Mouse (Mus musculus) midbrain, embryonic 13.5 days (tissue): ENCODE results near the gene Immp2l. TPM values are rescaled to one million over a fixed set of nuclear protein-coding genes. Genes with fewer than 3 reads are reported as not detected.
"Not testable (repeated sequence)": the region's sequence is repeated elsewhere in the genome, so short reads cannot be mapped to it uniquely, and the experiment has no call there.

Source experiments
- ATAC-seq: fragments of 200-750 bp; cut with Nextera tagmentation; 2 replicates; pipeline ENCODE4 v1.8.0; 2017; ENCODE audit warnings: mild to moderate bottlenecking, moderate TSS enrichment, moderate library complexity
- H3K27ac ChIP-seq: fragments of 300-500 bp; sonication (generic); 2 replicates; pipeline ENCODE4 v1.5.1; 2015; ENCODE audit warnings: inconsistent platforms, mild to moderate bottlenecking, moderate library complexity
- H3K27me3 ChIP-seq: fragments of 300-500 bp; sonication (generic); 2 replicates; pipeline ENCODE4 v1.6.1; 2015; ENCODE audit warnings: mild to moderate bottlenecking, inconsistent platforms
- H3K36me3 ChIP-seq: fragments of 300-500 bp; sonication (generic); 2 replicates; pipeline ENCODE4 v1.6.1; 2015; ENCODE audit warnings: mild to moderate bottlenecking, inconsistent platforms
- H3K4me1 ChIP-seq: fragments of 300-500 bp; sonication (generic); replicated peaks from 2 replicates; pipeline ENCODE4 v1.6.1; 2015; ENCODE audit warnings: inconsistent platforms
- H3K4me2 ChIP-seq: fragments of 300-500 bp; sonication (generic); replicated peaks from 2 replicates; pipeline ENCODE4 v1.6.1; 2015; ENCODE audit warnings: moderate library complexity, mild to moderate bottlenecking, inconsistent platforms
- H3K4me3 ChIP-seq: fragments of 300-500 bp; sonication (generic); replicated peaks from 2 replicates; pipeline ENCODE4 v1.5.1; 2015; ENCODE audit warnings: mild to moderate bottlenecking, inconsistent platforms
- H3K9ac ChIP-seq: fragments of 300-500 bp; sonication (generic); replicated peaks from 2 replicates; pipeline ENCODE4 v1.6.1; 2015; ENCODE audit warnings: mild to moderate bottlenecking, inconsistent platforms
- H3K9me3 ChIP-seq: fragments of 300-500 bp; sonication (generic); 2 replicates; pipeline ENCODE4 v1.6.1; 2016; ENCODE audit warnings: mild to moderate bottlenecking, inconsistent platforms
- WGBS: fragments of 180-500 bp; shearing (Covaris S2); methylation state at CpG from one replicate; pipeline ENCODE4 v1.1.7; 2015; 5-methylcytosine and 5-hydroxymethylcytosine counted together
- polyA plus RNA-seq: library from polyadenylated mRNA; unstranded; fragments of >200 nt; fragmentation: Nextera tagmentation; extraction: Ambion mirVana; gene quantifications from 2 replicates; pipeline ENCODE4 v1.2.1, GENCODE M21; 2015

The Immp2l gene
- polyA plus RNA-seq, 1 experiment from 2014 or later: 5.5 TPM

DNA sequence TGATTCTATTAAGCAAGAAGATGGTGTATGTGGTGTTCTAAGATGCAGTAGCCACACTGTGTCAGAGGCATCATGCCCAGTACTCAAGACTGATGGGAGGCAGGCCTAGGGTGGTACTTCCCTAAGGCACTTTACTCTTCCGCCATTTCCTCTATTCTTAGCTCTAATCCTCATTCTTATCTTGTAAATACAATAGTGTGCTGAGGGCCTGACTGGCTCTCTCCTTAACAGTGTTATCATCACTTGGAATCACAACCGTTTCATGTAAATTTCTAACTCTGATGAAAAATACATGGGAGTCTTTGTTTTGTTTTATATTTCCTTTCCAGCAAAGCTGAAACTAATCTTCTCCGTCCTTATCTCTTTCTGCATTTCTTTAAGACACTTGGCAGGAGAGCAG is 750.1 kb downstream of the Immp2l start:
- Histone ChIP-seq H3K4me3 (no peak overlapping the region), H3K9ac (no peak overlapping the region), H3K4me2 (no peak overlapping the region), H3K4me1 (no peaks in the 10 kb centered on the region), H3K27ac (no peak overlapping the region), H3K9me3 (no peaks in the 10 kb centered on the region), H3K36me3 (no peaks in the 10 kb centered on the region), H3K27me3 (no peaks in the 10 kb centered on the region)
- no peak for ATAC-seq
- WGBS: 62% methylated on average over 3 of the region's 3 CpGs

DNA sequence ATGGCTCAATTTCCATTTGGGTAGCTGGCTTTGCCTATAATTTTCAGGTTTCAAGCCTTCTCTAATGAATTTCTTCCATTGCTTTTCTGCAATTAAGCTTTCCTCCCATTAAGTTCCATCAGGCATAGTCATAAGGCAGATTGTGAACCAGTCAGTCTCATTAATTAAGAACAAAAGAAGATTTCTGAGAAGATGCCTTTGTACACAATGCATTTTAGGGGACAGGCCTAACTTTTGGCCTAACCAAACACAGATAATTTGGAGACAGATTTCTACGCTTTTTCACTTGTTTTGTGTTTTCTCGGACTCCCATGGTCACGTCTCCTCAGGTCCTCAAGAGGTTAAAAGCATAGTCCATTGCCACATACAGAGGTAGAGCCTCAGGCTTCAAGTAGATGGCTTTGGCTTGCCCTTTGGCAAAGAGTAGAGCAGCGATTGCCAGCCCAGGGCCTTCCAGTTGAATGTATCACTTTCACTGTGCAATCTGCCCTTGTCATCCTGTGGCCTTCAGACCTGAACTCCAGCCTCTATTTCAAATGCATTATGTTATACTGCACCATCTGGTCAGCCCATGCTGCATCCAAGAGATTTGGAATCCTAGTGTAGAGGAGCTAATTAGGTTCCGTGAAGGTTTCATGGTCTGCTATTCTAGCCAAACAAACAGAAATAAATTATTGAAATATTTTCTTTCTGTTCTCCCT is 750.9 kb downstream of the Immp2l start:
- H3K27me3 ChIP-seq: no peaks in the 10 kb centered on the region
- no peak overlapping the region for H3K9ac ChIP-seq
- ATAC-seq: no peak
- H3K4me2 ChIP-seq: no peak overlapping the region
- no peaks in the 10 kb centered on the region for H3K36me3 ChIP-seq
- H3K9me3 ChIP-seq: no peaks in the 10 kb centered on the region
- 82% methylated on average over 5 of the region's 5 CpGs for WGBS
- H3K4me1 ChIP-seq: no peaks in the 10 kb centered on the region
- no peak overlapping the region for H3K27ac ChIP-seq
- no peak overlapping the region for H3K4me3 ChIP-seq

DNA sequence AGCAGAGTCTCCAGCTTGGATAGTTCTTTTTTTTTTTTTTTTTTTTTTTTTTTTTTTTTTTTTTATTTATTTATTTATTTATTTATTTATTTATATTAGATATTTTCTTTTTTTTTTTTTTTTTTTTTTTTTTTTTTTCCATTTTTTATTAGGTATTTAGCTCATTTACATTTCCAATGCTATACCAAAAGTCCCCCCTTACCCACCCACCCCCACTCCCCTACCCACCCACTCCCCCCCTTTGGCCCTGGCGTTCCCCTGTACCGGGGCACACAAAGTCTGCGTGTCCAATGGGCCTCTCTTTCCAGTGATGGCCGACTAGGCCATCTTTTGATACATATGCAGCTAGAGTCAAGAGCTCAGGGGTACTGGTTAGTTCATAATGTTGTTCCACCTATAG is 753.9 kb downstream of the Immp2l start:
- not testable (repeated sequence) for H3K27ac ChIP-seq, ATAC-seq, H3K4me3 ChIP-seq, H3K9ac ChIP-seq, H3K9me3 ChIP-seq, H3K4me1 ChIP-seq, H3K27me3 ChIP-seq, H3K4me2 ChIP-seq, H3K36me3 ChIP-seq
- WGBS: no CpG with 5 or more reads among the region's 4 CpGs

DNA sequence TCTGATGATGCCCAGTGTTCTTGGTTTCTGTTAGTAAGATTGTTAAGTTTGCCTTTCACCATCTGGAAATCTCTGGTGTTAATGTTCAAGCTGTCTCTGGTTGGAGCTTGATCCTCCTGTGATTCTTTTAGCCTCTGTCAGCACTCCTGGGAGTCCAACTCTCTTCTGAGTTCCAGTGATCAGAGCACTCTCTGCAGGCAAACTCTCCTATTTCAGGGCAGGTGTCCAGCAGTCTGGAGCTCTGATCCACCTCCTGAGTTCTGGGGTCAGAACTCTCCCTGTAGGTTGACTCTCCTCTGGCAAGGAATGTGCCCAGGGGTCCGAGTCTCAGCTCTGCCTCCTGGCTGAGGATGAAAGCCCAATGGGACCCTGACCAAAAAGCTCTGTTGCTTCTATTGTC is 769.8 kb downstream of the Immp2l start:
- H3K27ac ChIP-seq, H3K4me3 ChIP-seq, H3K4me1 ChIP-seq, ATAC-seq, H3K27me3 ChIP-seq, H3K36me3 ChIP-seq, H3K4me2 ChIP-seq, H3K9ac ChIP-seq, H3K9me3 ChIP-seq: not testable (repeated sequence)
- 75% methylated on average over 1 of the region's 1 CpGs for WGBS

DNA sequence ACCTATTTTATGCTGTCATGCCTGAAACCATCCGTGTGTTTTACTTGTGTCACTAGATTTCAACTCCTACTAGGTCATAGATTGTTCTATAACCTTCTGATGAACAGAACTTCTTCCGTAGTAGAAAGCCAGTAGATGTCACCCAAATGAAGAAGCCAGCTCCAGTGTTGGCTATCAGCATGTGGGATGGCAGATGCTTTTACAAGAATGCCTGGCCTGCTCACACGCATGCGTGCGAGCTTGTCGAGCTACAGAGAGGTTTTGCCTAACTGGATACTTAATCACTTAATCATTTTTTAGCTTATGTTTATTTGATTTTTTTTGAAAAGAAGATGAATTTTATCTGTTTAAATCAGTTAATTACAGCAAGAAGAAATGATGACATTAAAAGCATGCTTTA is 805.6 kb downstream of the Immp2l start:
- no peak for ATAC-seq
- Histone ChIP-seq H3K27ac (no peak overlapping the region), H3K36me3 (no peaks in the 10 kb centered on the region), H3K4me2 (no peak overlapping the region), H3K4me3 (no peak overlapping the region), H3K27me3 (no peaks in the 10 kb centered on the region), H3K9me3 (no peaks in the 10 kb centered on the region), H3K4me1 (no peaks in the 10 kb centered on the region), H3K9ac (no peak overlapping the region)
- WGBS: 91% methylated on average over 6 of the region's 6 CpGs

DNA sequence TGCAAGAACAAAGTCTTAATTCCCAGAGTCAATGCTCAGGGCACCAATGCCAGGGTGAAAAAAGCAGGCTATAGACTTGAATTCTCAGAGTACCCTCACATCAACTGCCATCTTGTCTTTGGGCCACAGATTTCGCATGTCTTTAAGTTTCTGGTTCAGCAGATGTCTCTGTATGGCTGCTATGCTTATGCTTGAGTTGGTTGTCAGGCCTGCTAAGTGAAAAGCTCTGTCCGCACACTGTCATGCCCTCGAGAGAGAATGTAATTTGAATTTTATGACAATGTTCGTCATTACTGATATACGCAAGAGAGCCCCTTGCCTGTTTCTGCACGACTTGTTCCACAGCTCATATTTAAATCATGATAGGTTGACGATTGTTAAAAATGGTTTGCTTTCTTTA is 807.8 kb downstream of the Immp2l start:
- Histone ChIP-seq H3K4me2 (no peak overlapping the region), H3K27me3 (no peaks in the 10 kb centered on the region), H3K4me3 (no peak overlapping the region), H3K9me3 (no peaks in the 10 kb centered on the region), H3K4me1 (no peaks in the 10 kb centered on the region), H3K9ac (no peak overlapping the region), H3K36me3 (no peaks in the 10 kb centered on the region), H3K27ac (no peak overlapping the region)
- 83% methylated on average over 7 of the region's 7 CpGs for WGBS
- ATAC-seq: no peak

DNA sequence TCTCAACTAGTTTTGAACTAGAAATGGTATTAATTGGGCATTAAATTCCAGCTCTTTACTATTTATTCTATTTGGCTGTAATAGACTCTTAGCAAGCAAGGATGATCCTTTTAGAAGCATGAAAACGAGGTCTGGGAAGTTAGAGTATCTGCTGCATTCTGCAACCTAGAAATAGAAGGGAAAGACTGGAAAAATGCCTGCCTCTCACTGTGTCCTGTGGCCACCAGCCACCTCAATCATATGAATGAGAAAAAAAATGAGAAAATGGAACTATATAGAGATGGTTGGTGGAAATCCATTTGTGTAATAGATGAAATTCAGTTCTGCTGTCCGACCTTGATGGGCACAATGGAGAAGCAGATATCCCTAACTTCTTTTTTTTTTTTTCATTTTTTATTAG is 810.8 kb downstream of the Immp2l start:
- Histone ChIP-seq H3K9me3 (no peaks in the 10 kb centered on the region), H3K9ac (no peak overlapping the region), H3K4me3 (no peak overlapping the region), H3K27me3 (no peaks in the 10 kb centered on the region), H3K4me1 (no peaks in the 10 kb centered on the region), H3K36me3 (no peaks in the 10 kb centered on the region), H3K4me2 (no peak overlapping the region), H3K27ac (no peak overlapping the region)
- ATAC-seq: no peak
- WGBS: 87% methylated on average over 2 of the region's 2 CpGs

DNA sequence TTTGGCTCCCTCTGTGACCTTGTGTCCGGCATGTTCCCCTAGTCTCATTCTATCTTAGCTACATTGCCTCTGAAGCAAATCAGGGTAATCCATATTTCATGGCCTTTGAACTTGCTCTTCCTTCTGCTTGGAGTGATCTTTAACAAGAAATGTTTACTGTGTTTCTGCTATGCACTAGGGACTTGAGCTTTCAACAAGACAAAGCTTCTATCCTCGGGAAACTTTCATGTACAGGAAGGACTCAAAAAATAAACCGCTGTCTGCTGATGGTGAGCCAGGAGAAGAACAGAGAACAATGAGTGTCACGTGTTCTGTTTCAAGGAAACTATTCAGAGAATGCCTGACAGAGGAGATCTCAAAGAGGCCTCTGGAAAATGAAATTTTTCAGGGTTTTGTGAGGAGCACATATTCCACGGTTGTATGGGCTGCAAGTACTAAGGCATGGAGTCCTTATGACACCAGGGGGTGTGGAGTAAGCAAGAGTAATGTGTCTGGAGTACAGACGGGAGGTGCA is 814.5 kb downstream of the Immp2l start:
- Histone ChIP-seq H3K27ac (no peak overlapping the region), H3K9me3 (no peaks in the 10 kb centered on the region), H3K27me3 (no peaks in the 10 kb centered on the region), H3K4me1 (peaks cover 6% of the 10 kb centered on the region), H3K4me2 (no peak overlapping the region), H3K9ac (no peak overlapping the region), H3K36me3 (no peaks in the 10 kb centered on the region), H3K4me3 (no peak overlapping the region)
- WGBS: 79% methylated on average over 6 of the region's 6 CpGs
- ATAC-seq: no peak

DNA sequence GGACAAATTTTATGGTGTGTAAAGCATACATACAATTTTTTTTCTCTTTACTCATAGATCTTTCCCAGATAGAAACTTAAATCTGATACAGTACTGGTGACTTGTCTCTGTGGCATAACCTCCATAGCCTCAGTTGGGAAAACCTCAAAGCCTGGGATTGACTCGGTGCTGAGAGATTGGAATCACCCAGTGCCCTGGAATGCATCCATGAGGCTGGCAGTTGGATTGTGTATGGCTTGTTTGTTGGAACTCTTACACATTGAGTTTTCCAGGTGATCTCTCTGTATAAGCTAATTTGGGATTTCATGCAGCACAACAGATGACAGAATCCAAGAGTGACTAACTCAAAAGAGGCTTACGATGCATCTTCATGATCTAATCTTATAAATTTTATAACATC is 815.4 kb downstream of the Immp2l start:
- no peaks in the 10 kb centered on the region for H3K27me3 ChIP-seq
- H3K4me3 ChIP-seq: no peak overlapping the region
- no peak overlapping the region for H3K4me2 ChIP-seq
- H3K9me3 ChIP-seq: no peaks in the 10 kb centered on the region
- 89% methylated on average over 2 of the region's 2 CpGs for WGBS
- H3K27ac ChIP-seq: no peak overlapping the region
- no peak for ATAC-seq
- no peaks in the 10 kb centered on the region for H3K36me3 ChIP-seq
- peaks cover 6% of the 10 kb centered on the region for H3K4me1 ChIP-seq
- no peak overlapping the region for H3K9ac ChIP-seq

DNA sequence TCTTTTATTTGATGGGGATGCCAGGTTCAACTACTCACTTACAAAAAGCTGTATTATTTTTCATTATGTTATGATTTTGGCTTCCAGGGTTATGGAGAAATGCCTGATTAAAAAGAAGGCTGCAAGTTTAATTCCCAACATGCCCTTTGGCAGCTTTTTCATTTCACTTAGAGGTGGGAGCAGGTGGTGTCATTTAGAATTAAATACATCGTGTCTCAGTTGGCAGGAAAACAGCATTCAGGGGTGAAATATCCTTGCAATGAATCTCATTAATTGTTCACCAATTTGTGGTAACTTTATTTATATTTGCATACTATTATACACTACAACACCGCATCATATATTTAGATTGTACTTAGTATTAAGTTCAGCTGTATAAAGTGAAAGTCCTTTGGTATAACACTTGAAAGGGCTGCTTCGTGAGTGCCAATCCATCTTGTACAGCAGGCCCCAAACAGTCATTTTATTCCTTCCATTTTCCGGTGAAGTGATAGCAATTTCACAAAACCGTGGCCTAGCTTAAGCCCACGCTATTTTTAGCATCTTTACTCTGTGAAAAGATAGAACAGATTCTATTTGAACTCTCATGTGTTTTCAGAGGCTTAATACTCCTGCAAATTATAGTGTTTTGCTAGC is 818.9 kb downstream of the Immp2l start:
- Histone ChIP-seq H3K27ac (no peak overlapping the region), H3K9ac (no peak overlapping the region), H3K9me3 (no peaks in the 10 kb centered on the region), H3K36me3 (no peaks in the 10 kb centered on the region), H3K4me3 (no peak overlapping the region), H3K27me3 (no peaks in the 10 kb centered on the region), H3K4me2 (no peak overlapping the region), H3K4me1 (peaks cover 6% of the 10 kb centered on the region)
- 65% methylated on average over 6 of the region's 6 CpGs for WGBS
- ATAC-seq: 0 out of 2 replicates have a peak, but pooled peaks have one; percentile 43

DNA sequence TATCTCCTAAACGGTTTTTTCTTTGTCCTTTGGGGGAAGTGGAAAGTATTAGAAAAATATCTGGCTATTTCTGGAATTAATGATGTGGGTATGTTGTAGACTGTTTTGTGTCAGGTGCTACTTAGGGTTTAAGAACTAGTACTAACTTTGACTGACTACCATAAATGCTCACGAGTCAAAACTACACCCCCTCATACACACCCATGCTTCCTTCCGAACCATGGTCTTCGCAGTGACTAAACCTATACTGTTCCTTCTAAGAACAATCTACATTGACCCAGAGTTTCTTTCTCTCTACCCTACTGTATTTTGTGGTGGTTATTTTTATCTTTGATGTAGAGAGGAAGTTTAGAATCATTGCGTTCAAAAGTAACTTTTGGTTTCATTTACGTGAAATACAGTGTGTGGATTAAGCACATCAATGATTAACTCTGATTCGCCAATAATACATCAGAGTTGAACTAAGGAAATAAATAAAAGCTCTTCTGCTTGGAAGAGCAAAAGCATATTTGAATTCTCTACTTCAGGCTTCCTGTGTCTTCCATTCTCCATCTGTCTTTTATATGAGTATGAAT is 828.1 kb downstream of the Immp2l start:
- H3K27me3 ChIP-seq: no peaks in the 10 kb centered on the region
- WGBS: 90% methylated on average over 7 of the region's 7 CpGs

DNA sequence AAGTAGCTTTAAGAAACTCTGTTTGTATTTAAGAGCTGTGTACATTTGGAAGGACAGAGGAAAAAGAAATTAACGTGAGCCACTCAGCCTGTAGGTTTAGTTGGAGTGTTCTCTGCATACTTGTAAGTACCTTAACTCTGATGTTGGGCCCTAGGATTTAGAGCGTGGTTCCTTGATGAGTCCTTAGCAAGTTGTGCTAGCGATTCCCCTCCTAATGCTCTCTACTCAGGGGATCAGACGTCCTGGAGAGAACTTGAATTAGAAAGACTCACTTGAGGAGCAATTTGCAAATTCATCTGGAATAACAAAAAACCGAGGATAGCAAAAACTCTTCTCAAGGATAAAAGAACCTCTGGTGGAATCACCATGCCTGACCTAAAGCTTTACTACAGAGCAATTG is 835.8 kb downstream of the Immp2l start:
- H3K36me3 ChIP-seq, H3K4me1 ChIP-seq, H3K27ac ChIP-seq, ATAC-seq, H3K9me3 ChIP-seq, H3K27me3 ChIP-seq, H3K4me3 ChIP-seq, H3K9ac ChIP-seq, H3K4me2 ChIP-seq: not testable (repeated sequence)
- WGBS: 46% methylated on average over 5 of the region's 5 CpGs

More for the DNA sequence above, 828.1 kb downstream of the Immp2l start:
- Histone ChIP-seq H3K27ac (no peak overlapping the region), H3K9me3 (no peaks in the 10 kb centered on the region), H3K36me3 (no peaks in the 10 kb centered on the region), H3K4me2 (no peak overlapping the region), H3K4me3 (no peak overlapping the region), H3K9ac (no peak overlapping the region), H3K4me1 (no peaks in the 10 kb centered on the region)
- no peak for ATAC-seq
